Comparison of ENCODE assay signal across 13 mouse cellular contexts in genomic region chr6:22206630-22207293, GRCm38 (mm10).
DNase-seq lines count a peak whose midpoint lies in the region; ATAC-seq lines count a peak whose summit lies in the region.
"Had no signal": no experiment of that assay in that cellular context is flagged by ENCODE, and none has a peak within 500 bp of the region (broad histone marks: within the 10 kb centered on the region; RNA-seq: fewer than 3 reads in every experiment).

No protein-coding gene starts in this region.

- DNase-seq in forebrain, embryonic 14.5 days (ENCODE audit: low spot score), result peak; percentile 71
- DNase-seq in forebrain, embryonic 10.5 days (ENCODE audit: extremely low spot score, low spot score), result no peak
- no peak for DNase-seq in neural tube, embryonic 10.5 days (ENCODE audit: extremely low spot score, low spot score)
- peak; percentile 23 to 40 for DNase-seq in layer of hippocampus, postnatal 36 days
- DNase-seq in kidney, postnatal 4 days, result no peak
- DNase-seq: adrenal gland, postnatal 36 days; B cell, adult 2 months; kidney, postnatal 36 days had no signal

- ATAC-seq in forebrain, embryonic 14.5 days, result peak; percentile 55
- no peak for ATAC-seq in neural tube, embryonic 13.5 days (ENCODE audit: low read depth)
- ATAC-seq in stomach, embryonic 16.5 days (ENCODE audit: insufficient read depth, low FRiP score), result peak; percentile 53
- ATAC-seq in midbrain, embryonic 15.5 days (replicated peaks), result no peak; the same call in 1 of the 2 replicates

- peaks cover 4% of the 10 kb centered on the region; the same call in 1 of the 2 replicates for H3K4me1 ChIP-seq in forebrain, embryonic 14.5 days (ENCODE audit: control insufficient read depth, insufficient read depth, low read length)
- H3K4me1 ChIP-seq in forebrain, embryonic 10.5 days, result peaks cover 17% of the 10 kb centered on the region
- peaks cover 25% of the 10 kb centered on the region for H3K4me1 ChIP-seq in neural tube, embryonic 13.5 days (replicated peaks)
- H3K4me1 ChIP-seq in stomach, embryonic 16.5 days (ENCODE audit: control insufficient read depth, insufficient read depth, low read length), result 0 out of 2 replicates have a peak, but pooled peaks cover 5% of the 10 kb centered on the region
- 0 out of 2 replicates have a peak, but pooled peaks cover 10% of the 10 kb centered on the region for H3K4me1 ChIP-seq in midbrain, embryonic 15.5 days

- H3K4me3 ChIP-seq in forebrain, embryonic 14.5 days (ENCODE audit: low read depth, low read length), result no peak overlapping the region
- no peak overlapping the region for H3K4me3 ChIP-seq in forebrain, embryonic 10.5 days
- no peak overlapping the region for H3K4me3 ChIP-seq in neural tube, embryonic 13.5 days
- H3K4me3 ChIP-seq in stomach, embryonic 16.5 days (replicated peaks; ENCODE audit: low read length), result no peak overlapping the region
- H3K4me3 ChIP-seq in midbrain, embryonic 15.5 days, result no peak overlapping the region
- H3K4me3 ChIP-seq: limb, embryonic 15.5 days had no signal

- 59% methylated on average over 6 of the region's 6 CpGs for WGBS in forebrain, embryonic 14.5 days
- 85% methylated on average over 6 of the region's 6 CpGs for WGBS in forebrain, embryonic 10.5 days
- 57% methylated on average over 6 of the region's 6 CpGs for WGBS in neural tube, embryonic 13.5 days
- WGBS in stomach, embryonic 16.5 days, result 55% methylated on average over 6 of the region's 6 CpGs
- 85% methylated on average over 6 of the region's 6 CpGs for WGBS in midbrain, embryonic 15.5 days

- no peaks in the 10 kb centered on the region for H3K36me3 ChIP-seq in forebrain, embryonic 14.5 days (ENCODE audit: control insufficient read depth, insufficient read depth, low read length)
- no peaks in the 10 kb centered on the region for H3K36me3 ChIP-seq in forebrain, embryonic 10.5 days (replicated peaks)
- H3K36me3 ChIP-seq in neural tube, embryonic 13.5 days, result no peaks in the 10 kb centered on the region
- no peaks in the 10 kb centered on the region for H3K36me3 ChIP-seq in stomach, embryonic 16.5 days (ENCODE audit: control insufficient read depth, insufficient read depth, low read length)
- no peaks in the 10 kb centered on the region for H3K36me3 ChIP-seq in midbrain, embryonic 15.5 days (replicated peaks)
- H3K36me3 ChIP-seq: limb, embryonic 15.5 days had no signal

- no peak overlapping the region for H3K27ac ChIP-seq in forebrain, embryonic 14.5 days (ENCODE audit: low read depth, low read length)
- H3K27ac ChIP-seq in forebrain, embryonic 10.5 days, result no peak overlapping the region
- no peak overlapping the region for H3K27ac ChIP-seq in neural tube, embryonic 13.5 days (replicated peaks)
- H3K27ac ChIP-seq in stomach, embryonic 16.5 days (ENCODE audit: low read length), result peak overlapping the region; percentile 26
- no peak overlapping the region for H3K27ac ChIP-seq in midbrain, embryonic 15.5 days
- H3K27ac ChIP-seq: limb, embryonic 15.5 days had no signal

- H3K9ac ChIP-seq in forebrain, embryonic 14.5 days (ENCODE audit: low read length), result no peak overlapping the region
- H3K9ac ChIP-seq in neural tube, embryonic 13.5 days, result no peak overlapping the region
- no peak overlapping the region for H3K9ac ChIP-seq in stomach, embryonic 16.5 days (ENCODE audit: low read length)
- no peak overlapping the region for H3K9ac ChIP-seq in midbrain, embryonic 15.5 days
- H3K9ac ChIP-seq: limb, embryonic 15.5 days had no signal

- no peaks in the 10 kb centered on the region for H3K27me3 ChIP-seq in forebrain, embryonic 14.5 days (replicated peaks; ENCODE audit: control insufficient read depth, insufficient read depth, low read length)
- no peaks in the 10 kb centered on the region for H3K27me3 ChIP-seq in forebrain, embryonic 10.5 days (ENCODE audit: poor library complexity, severe bottlenecking)
- H3K27me3 ChIP-seq in neural tube, embryonic 13.5 days, result no peaks in the 10 kb centered on the region
- no peaks in the 10 kb centered on the region for H3K27me3 ChIP-seq in stomach, embryonic 16.5 days (ENCODE audit: control insufficient read depth, insufficient read depth, low read length)
- H3K27me3 ChIP-seq in midbrain, embryonic 15.5 days (replicated peaks), result no peaks in the 10 kb centered on the region
- H3K27me3 ChIP-seq: limb, embryonic 15.5 days had no signal

- H3K9me3 ChIP-seq in forebrain, embryonic 14.5 days (replicated peaks; ENCODE audit: control insufficient read depth, low read length), result no peaks in the 10 kb centered on the region
- H3K9me3 ChIP-seq in forebrain, embryonic 10.5 days, result no peaks in the 10 kb centered on the region
- no peaks in the 10 kb centered on the region for H3K9me3 ChIP-seq in neural tube, embryonic 13.5 days
- H3K9me3 ChIP-seq in stomach, embryonic 16.5 days (replicated peaks; ENCODE audit: control insufficient read depth, low read length), result no peaks in the 10 kb centered on the region
- H3K9me3 ChIP-seq in midbrain, embryonic 15.5 days, result no peaks in the 10 kb centered on the region
- H3K9me3 ChIP-seq: limb, embryonic 15.5 days had no signal

- no peak overlapping the region; the same call in 1 of the 2 replicates for H3K4me2 ChIP-seq in forebrain, embryonic 14.5 days (ENCODE audit: low read length)
- peak overlapping the region; percentile 43; the same call in 1 of the 2 replicates for H3K4me2 ChIP-seq in neural tube, embryonic 13.5 days
- H3K4me2 ChIP-seq in stomach, embryonic 16.5 days (ENCODE audit: low read depth, low read length), result no peak overlapping the region
- H3K4me2 ChIP-seq in midbrain, embryonic 15.5 days, result no peak overlapping the region
- H3K4me2 ChIP-seq: midbrain, embryonic 11.5 days had no signal

Comparison
In these comparisons a context has a peak if more than half of its experiments do, and no peak if none do; other contexts are left out.
1. DNase-seq: peak in forebrain, embryonic 14.5 days (single experiment) and layer of hippocampus, postnatal 36 days (2 of 2); none in forebrain, embryonic 10.5 days (single experiment), neural tube, embryonic 10.5 days (single experiment) and kidney, postnatal 4 days (0 of 2).
2. ATAC-seq: peak in forebrain, embryonic 14.5 days (single experiment) and stomach, embryonic 16.5 days (single experiment); none in neural tube, embryonic 13.5 days (single experiment) and midbrain, embryonic 15.5 days (single experiment).